Mouse (Mus musculus): ENCODE measurements around the gene Tanc1. TPM values are rescaled to one million over a fixed set of nuclear protein-coding genes. Genes with fewer than 3 reads are reported as not detected.
"Not testable (repeated sequence)": the region's sequence is repeated elsewhere in the genome, so short reads cannot be mapped to it uniquely, and the experiment has no call there.

The Tanc1 gene
- not detected in 2 replicates for polyA plus RNA-seq (2012; ENCODE audit: insufficient read depth, insufficient read length, low replicate concordance, missing spikeins)

DNA sequence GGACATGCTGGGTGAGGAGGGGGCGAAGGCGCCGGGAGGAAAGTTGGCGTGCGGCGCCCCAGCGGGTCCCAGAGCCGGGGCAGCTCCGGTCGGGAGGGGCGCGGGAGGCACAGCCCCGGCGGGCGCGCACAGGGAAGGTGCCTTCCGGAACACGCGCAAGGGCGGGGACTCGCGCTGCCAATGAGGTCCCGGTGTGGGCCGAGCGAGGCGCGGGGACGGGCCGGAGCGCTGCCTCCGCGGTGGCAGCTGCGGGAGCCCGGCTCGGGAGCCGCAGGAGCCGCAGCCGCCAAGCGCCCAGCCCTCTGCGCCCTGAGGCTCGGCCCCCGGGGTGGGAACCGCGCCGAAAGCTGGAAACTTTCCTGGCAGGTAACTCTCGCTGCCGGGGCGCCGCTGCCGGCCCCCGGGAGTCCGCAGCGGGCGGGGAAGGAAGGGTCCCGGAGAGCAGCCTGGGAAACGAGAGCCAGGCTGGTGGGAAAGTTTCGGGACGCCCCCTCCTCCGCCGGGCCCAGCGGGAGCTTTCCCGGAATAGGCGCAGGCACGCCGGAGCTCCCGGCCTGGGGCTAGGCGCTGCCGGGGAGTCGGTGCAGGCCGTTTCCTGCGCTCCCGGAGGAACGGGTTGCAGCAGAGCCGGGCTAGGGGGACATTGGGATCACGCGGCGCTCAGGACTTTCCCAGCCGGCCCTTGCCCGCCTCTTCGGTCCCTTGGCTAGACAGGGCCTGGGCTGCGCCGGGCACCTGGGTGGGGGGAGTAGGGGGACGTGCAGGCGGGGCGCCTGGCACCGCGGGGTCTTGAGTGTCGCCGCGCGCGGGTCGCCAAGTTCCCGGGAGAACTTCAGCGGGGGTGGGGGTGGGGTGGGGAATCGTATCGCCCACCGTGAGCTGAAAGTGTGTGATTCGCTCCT lies at the start of gene Tanc1:
Tanc1 (plus strand) TSS at position 212 of the 902 bp plus-strand sequence.
- Histone ChIP-seq H3K4me1 (ENCODE audit: control insufficient read depth, insufficient read depth, low read length) (peaks cover 7% of the 10 kb centered on the region), H3K4me3 (ENCODE audit: insufficient read depth, low read depth, low read length) (peak within 1 kb of the TSS; percentile 54), H3K27ac (ENCODE audit: insufficient read depth, low read depth, low read length) (no peak within 1 kb of the TSS)
- TF ChIP-seq POLR2A (IDR thresholded peaks at IDR 0.05; ENCODE audit: insufficient read depth, low read depth, low read length) (no peak), CTCF (IDR thresholded peaks at IDR 0.05; ENCODE audit: insufficient read depth, low read depth, low read length) (no peak)
- WGBS, result under 1% methylated on average over 98 of the region's 99 CpGs

- TF ChIP-seq CTCF (IDR thresholded peaks at IDR 0.05; ENCODE audit: insufficient read depth, low read depth, low read length), result no peak
- no peak for TF ChIP-seq POLR2A (IDR thresholded peaks at IDR 0.05; ENCODE audit: insufficient read depth, low read depth, low read length)
- Histone ChIP-seq H3K4me3 (ENCODE audit: insufficient read depth, low read depth, low read length) (no peak overlapping the region), H3K4me1 (ENCODE audit: control insufficient read depth, insufficient read depth, low read length) (no peaks in the 10 kb centered on the region), H3K27ac (ENCODE audit: insufficient read depth, low read depth, low read length) (no peak overlapping the region)
- WGBS, result 86% methylated on average over 4 of the region's 4 CpGs
These were observed 49.6 kb upstream of the Tanc1 start for GRCm38 (mm10) chr2:59562215-59562614.

- TF ChIP-seq CTCF (IDR thresholded peaks at IDR 0.05; ENCODE audit: insufficient read depth, low read depth, low read length) (no peak), POLR2A (IDR thresholded peaks at IDR 0.05; ENCODE audit: insufficient read depth, low read depth, low read length) (no peak)
- Histone ChIP-seq H3K4me3 (ENCODE audit: insufficient read depth, low read depth, low read length) (no peak overlapping the region), H3K4me1 (ENCODE audit: control insufficient read depth, insufficient read depth, low read length) (no peaks in the 10 kb centered on the region), H3K27ac (ENCODE audit: insufficient read depth, low read depth, low read length) (no peak overlapping the region)
- WGBS, result 48% methylated on average over 5 of the region's 5 CpGs
These were observed 49.1 kb upstream of the Tanc1 start for GRCm38 (mm10) chr2:59562696-59563095.

DNA sequence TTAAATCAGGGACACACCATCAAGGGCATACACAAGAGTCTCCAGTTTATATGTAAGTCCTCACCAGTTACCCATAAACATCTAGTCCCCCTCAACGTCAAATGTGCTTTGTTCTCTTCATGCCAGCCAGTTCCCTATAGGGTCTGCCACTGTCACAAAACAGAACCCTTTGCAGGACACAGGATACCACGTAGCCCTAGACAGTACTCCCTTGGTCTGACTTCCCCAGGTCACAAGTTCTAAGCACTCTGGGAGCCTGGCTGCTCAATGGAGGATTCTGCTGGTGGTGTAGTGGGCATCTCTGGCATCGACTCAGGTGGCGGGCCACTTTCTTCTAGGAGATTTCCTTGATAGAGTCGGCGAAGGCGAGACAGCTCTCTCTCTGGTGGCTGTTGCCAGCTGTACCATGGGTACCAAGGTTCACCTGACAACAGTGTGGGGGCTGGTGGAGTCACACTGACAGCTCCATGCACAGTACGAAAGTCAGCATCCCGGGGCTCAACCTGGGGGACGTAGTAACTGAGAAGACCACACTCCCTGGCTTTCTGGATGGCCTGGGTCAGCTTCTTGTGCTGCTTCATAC lies 47.7 kb upstream of the Tanc1 start:
- WGBS, result 93% methylated on average over 3 of the region's 10 CpGs
- not testable (repeated sequence) for H3K27ac ChIP-seq (ENCODE audit: insufficient read depth, low read depth, low read length); H3K4me1 ChIP-seq (ENCODE audit: control insufficient read depth, insufficient read depth, low read length); H3K4me3 ChIP-seq (ENCODE audit: insufficient read depth, low read depth, low read length)

DNA sequence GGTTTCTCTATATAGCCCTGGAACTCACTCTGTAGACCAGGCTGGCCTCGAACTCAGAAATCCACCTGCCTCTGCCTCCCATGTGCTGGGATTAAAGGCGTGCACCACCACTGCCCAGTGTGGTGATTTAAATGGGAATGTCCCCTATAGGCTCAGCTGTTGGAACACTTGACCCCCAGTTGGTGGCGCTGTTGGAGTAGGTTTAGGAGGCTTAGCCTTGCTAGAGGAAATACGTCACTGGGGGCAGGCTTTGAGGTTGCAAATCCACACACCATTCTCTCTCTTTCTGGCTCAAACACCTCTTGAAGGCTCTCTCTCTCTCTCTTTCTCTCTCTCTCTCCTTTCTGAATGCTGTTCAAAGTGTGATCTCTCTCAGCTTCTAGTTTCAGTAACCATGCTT lies 46.9 kb upstream of the Tanc1 start:
- no peaks in the 10 kb centered on the region for H3K4me1 ChIP-seq (ENCODE audit: control insufficient read depth, insufficient read depth, low read length)
- no peak overlapping the region for H3K4me3 ChIP-seq (ENCODE audit: insufficient read depth, low read depth, low read length)
- WGBS, result 79% methylated on average over 4 of the region's 4 CpGs
- TF ChIP-seq POLR2A (IDR thresholded peaks at IDR 0.05; ENCODE audit: insufficient read depth, low read depth, low read length) (no peak), CTCF (IDR thresholded peaks at IDR 0.05; ENCODE audit: insufficient read depth, low read depth, low read length) (no peak)
- no peak overlapping the region for H3K27ac ChIP-seq (ENCODE audit: insufficient read depth, low read depth, low read length)

GRCm38 (mm10) chr2:59580939-59581338 lies 30.9 kb upstream of the Tanc1 start:
- WGBS, result 61% methylated on average over 7 of the region's 7 CpGs
- Histone ChIP-seq H3K4me3 (ENCODE audit: insufficient read depth, low read depth, low read length) (no peak overlapping the region), H3K27ac (ENCODE audit: insufficient read depth, low read depth, low read length) (no peak overlapping the region), H3K4me1 (ENCODE audit: control insufficient read depth, insufficient read depth, low read length) (no peaks in the 10 kb centered on the region)
- no peak for TF ChIP-seq CTCF (IDR thresholded peaks at IDR 0.05; ENCODE audit: insufficient read depth, low read depth, low read length)
- TF ChIP-seq POLR2A (IDR thresholded peaks at IDR 0.05; ENCODE audit: insufficient read depth, low read depth, low read length), result no peak

DNA sequence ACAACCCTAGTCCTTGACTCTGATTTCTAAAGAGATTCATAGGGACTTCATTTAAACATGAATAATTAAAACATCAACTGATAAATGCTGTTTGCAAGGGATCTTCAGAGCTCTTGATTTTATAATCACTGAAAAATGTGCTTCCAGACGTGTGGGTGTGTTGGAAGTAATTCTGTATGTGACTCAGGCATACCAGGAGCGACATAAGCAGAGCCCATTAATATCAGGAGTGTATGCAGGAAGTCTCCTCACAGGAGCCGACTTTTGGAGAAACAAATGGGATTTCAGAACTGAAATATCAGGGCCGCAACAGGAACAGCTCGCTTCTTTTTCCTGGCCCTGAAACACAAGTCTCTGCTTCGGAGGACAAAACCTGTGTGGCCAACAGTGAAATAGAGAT lies 27.9 kb upstream of the Tanc1 start:
- WGBS, result 75% methylated on average over 6 of the region's 6 CpGs
- Histone ChIP-seq H3K4me1 (ENCODE audit: control insufficient read depth, insufficient read depth, low read length) (no peaks in the 10 kb centered on the region), H3K4me3 (ENCODE audit: insufficient read depth, low read depth, low read length) (no peak overlapping the region), H3K27ac (ENCODE audit: insufficient read depth, low read depth, low read length) (no peak overlapping the region)
- TF ChIP-seq POLR2A (IDR thresholded peaks at IDR 0.05; ENCODE audit: insufficient read depth, low read depth, low read length), result no peak
- no peak for TF ChIP-seq CTCF (IDR thresholded peaks at IDR 0.05; ENCODE audit: insufficient read depth, low read depth, low read length)

DNA sequence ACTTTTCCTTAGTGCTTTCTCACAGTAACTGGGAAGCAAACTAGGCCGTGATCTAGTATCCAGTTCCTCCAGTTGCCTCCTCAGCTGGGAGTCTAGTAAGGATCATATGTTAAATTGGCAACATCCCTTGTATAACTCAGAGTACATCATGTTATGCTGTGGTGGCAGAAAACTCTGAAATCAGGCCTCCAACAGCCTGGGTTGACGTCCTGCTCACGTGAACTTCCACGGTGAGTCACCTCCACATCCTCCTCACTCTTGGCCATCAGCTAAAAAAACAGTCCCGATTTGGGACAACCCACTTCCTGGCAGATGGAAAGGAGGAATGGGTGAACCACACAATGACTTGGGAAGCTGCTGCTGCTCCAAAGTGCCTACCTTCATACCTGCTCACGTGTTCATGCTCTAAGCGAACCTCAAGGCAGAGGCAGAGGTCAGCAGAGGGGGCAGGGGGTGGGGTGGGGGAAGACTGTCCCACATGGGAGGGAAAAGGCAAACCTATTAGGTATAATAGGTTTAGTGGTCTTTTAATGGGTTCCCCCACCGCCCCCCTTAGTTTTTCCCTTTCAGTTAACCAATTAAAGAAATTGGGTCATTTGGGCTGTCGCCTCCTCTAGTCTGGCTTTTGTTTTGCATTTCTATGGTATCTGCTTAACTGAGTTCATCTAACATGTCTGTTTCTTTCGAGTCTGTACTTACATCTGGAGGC lies 24.3 kb upstream of the Tanc1 start:
- TF ChIP-seq CTCF (IDR thresholded peaks at IDR 0.05; ENCODE audit: insufficient read depth, low read depth, low read length) (no peak), POLR2A (IDR thresholded peaks at IDR 0.05; ENCODE audit: insufficient read depth, low read depth, low read length) (no peak)
- H3K27ac ChIP-seq (ENCODE audit: insufficient read depth, low read depth, low read length), result no peak overlapping the region
- WGBS, result 78% methylated on average over 10 of the region's 10 CpGs
- no peak overlapping the region for H3K4me3 ChIP-seq (ENCODE audit: insufficient read depth, low read depth, low read length)
- H3K4me1 ChIP-seq (ENCODE audit: control insufficient read depth, insufficient read depth, low read length), result no peaks in the 10 kb centered on the region

DNA sequence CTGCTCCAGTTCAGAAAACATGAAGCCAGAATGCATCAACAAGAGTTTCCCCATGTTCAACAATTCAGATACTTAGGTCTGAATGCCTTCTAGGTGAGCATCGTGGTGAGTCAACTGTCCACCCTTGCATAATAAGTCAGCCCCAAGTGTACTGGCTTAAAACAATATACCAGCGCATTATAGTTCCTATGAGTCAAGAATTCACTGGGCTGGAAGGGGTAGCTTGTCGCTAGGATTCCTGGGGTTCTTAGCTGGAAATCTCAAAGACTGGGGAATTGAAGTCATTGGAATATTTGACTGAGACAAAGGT lies 23.8 kb upstream of the Tanc1 start:
- TF ChIP-seq POLR2A (IDR thresholded peaks at IDR 0.05; ENCODE audit: insufficient read depth, low read depth, low read length) (no peak), CTCF (IDR thresholded peaks at IDR 0.05; ENCODE audit: insufficient read depth, low read depth, low read length) (no peak)
- no peaks in the 10 kb centered on the region for H3K4me1 ChIP-seq (ENCODE audit: control insufficient read depth, insufficient read depth, low read length)
- no peak overlapping the region for H3K27ac ChIP-seq (ENCODE audit: insufficient read depth, low read depth, low read length)
- WGBS, result 65% methylated on average over 3 of the region's 3 CpGs
- no peak overlapping the region for H3K4me3 ChIP-seq (ENCODE audit: insufficient read depth, low read depth, low read length)
